Mouse (Mus musculus) neutrophil, adult 65 days (primary cell): ENCODE measurements around the gene Olfr401. TPM values are rescaled to one million over a fixed set of nuclear protein-coding genes. Genes with fewer than 3 reads are reported as not detected.

ENCODE experiments used
- total RNA-seq: library from RNA; stranded (reverse); gene quantifications from 2 replicates; pipeline ENCODE4 v1.2.4, GENCODE M21; 2023

Olfr401 gene
- not detected in 2 replicates for total RNA-seq

DNA sequence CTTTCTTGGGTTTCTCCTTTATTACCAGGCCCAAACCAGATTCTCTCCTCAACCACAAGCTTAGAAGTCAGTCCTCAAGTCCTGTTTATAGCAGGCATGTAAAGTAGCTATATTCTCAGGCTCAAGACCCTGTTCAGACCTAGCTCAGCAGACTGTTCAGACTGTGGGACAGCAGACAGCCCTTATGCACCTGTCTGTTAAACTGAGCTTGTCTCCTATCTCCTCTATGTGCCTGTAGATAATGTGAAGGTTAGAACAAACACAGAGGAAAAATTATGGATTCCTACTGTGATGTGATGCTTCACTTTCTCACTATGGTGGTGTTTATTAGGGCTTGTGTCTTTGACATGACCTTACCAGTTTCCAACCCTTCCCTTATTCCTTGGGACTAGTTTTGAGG, at the start of gene Olfr401:
Gene Olfr401 (plus strand): TSS at position 301 of the 400 bp plus-strand sequence.

DNA sequence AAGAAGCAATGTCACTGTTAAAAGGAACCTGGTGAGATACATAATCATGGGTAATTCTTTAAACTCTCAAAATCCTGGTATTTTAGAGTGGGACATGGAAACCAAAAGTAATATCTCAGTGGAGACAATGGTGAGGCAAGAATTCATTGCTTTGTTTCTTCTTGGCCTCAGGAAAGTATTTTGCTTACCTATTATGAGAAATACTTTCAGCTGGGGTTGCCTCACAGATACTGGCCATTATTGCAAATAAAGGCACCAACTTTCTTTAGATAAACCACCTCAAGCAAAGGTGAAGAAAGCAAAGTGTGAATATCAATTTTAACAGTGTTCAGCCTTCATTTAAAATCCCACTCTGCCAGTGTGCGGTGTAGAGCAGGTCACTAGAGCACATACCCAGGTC, 43.9 kb upstream of the Olfr401 start, which contains the start of gene Zfp616:
Gene Zfp616 (plus strand): TSS at position 301 of the 400 bp plus-strand sequence.

DNA sequence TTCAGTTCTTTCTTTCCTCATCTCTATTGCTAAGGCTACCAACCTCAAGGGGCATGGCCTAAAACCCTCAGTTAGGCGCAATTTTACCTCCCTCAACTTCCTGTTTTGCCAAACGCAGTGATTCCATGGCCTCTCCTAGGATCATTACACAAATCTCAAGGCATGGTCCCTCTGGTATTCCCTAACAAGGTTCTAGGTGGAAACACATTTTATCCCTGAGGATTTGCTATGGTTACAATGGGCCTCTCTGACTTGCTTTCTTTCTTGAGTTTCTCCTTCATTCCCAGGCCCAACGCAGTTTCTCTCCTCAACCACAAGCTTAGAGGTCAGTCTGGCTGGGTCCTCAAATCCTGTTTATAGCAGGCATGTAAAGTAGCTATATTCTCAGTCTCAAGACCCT, 39.7 kb downstream of the Olfr401 start, which contains the start of gene Olfr402:
Gene Olfr402 (plus strand): TSS at position 301 of the 400 bp plus-strand sequence.

Other genes starting within 250 kb of the Olfr401 start
- not detected in 2 replicates for gene Olfr394, start 222.9 kb upstream of the Olfr401 start, total RNA-seq
- not detected in 2 replicates for gene Olfr395, start 204.4 kb upstream of the Olfr401 start, total RNA-seq
- gene Olfr23, start 177.0 kb upstream of the Olfr401 start, total RNA-seq, result not detected in 2 replicates
- not detected in 2 replicates for gene Olfr397, start 152.9 kb upstream of the Olfr401 start, total RNA-seq
- gene Olfr398, start 123.3 kb upstream of the Olfr401 start, total RNA-seq, result not detected in 2 replicates
- not detected in 2 replicates for gene Olfr139, start 57.2 kb upstream of the Olfr401 start, total RNA-seq
- gene Olfr399, start 57.1 kb upstream of the Olfr401 start, total RNA-seq, result not detected in 2 replicates
- not detected in 2 replicates for gene Zfp616, start 43.8 kb upstream of the Olfr401 start, total RNA-seq
- not detected in 2 replicates for gene Olfr402, start 39.8 kb downstream of the Olfr401 start, total RNA-seq
- not detected in 2 replicates for gene Olfr403, start 72.5 kb downstream of the Olfr401 start, total RNA-seq
- not detected in 2 replicates for gene Olfr43, start 97.7 kb downstream of the Olfr401 start, total RNA-seq
- gene Olfr406, start 146.1 kb downstream of the Olfr401 start, total RNA-seq, result not detected in 2 replicates
- not detected in 2 replicates for gene Olfr59, start 170.0 kb downstream of the Olfr401 start, total RNA-seq
- not detected in 2 replicates for gene Olfr410, start 224.3 kb downstream of the Olfr401 start, total RNA-seq
- gene Olfr411, start 238.9 kb downstream of the Olfr401 start, total RNA-seq, result not detected in 2 replicates
- gene Olfr412, start 248.4 kb downstream of the Olfr401 start, total RNA-seq, result not detected in 2 replicates